Mouse (Mus musculus): ENCODE data around the gene Melk. TPM values are rescaled to one million over a fixed set of nuclear protein-coding genes. Genes with fewer than 3 reads are reported as not detected.

The Melk gene
- total RNA-seq, 2 experiments from 2014 or later = 14.6 to 15.0 TPM

- no peak for DNase-seq
These were observed 27.3 kb downstream of the Melk start for GRCm38 (mm10) chr4:44327976-44328375.

GRCm38 (mm10) chr4:44335006-44335405 lies 34.3 kb downstream of the Melk start:
- DNase-seq = no peak

GRCm38 (mm10) chr4:44361670-44362069 lies 61.0 kb downstream of the Melk start:
- DNase-seq = no peak

GRCm38 (mm10) chr4:44363434-44364013 lies 62.8 kb downstream of the Melk start:
- DNase-seq = peak; percentile 39

GRCm38 (mm10) chr4:44392231-44393216 lies 91.8 kb downstream of the Melk start:
- DNase-seq = no peak

- DNase-seq = peak; percentile 36
These were observed 101.9 kb downstream of the Melk start for GRCm38 (mm10) chr4:44402607-44403006.

GRCm38 (mm10) chr4:44404487-44404886 lies 103.8 kb downstream of the Melk start:
- no peak for DNase-seq

Other genes starting within 250 kb of the Melk start
- gene Gne, start 216.7 kb upstream of the Melk start, total RNA-seq (2021) = 10 to 100 TPM; 46.6 to 49.7 TPM
- 10 to 100 TPM; 56.5 to 57.8 TPM for gene Rnf38, start 67.1 kb upstream of the Melk start, total RNA-seq (2021)